Mouse (Mus musculus) megakaryocyte, embryonic 14.5 days (primary cell): Measurements from ENCODE around the gene Poc1a.

ENCODE experiments used
- FLI1 ChIP-seq: IDR thresholded peaks from 2 replicates; pipeline ENCODE4 v1.6.1; 2012; ENCODE audit warnings: low read length, inconsistent platforms, mixed read lengths
- GATA1 ChIP-seq: IDR thresholded peaks from 3 replicates; pipeline ENCODE4 v1.6.1; 2012; ENCODE audit warnings: mixed read lengths, low read length, inconsistent platforms, borderline replicate concordance

- TF ChIP-seq GATA1 (no peak), FLI1 (no peak)
Observed at GRCm38 (mm10) chr9:106303460-106303960, 22.6 kb downstream of the Poc1a start.
